Comparison of ENCODE assay signal across 10 mouse cellular contexts in the genomic region with DNA sequence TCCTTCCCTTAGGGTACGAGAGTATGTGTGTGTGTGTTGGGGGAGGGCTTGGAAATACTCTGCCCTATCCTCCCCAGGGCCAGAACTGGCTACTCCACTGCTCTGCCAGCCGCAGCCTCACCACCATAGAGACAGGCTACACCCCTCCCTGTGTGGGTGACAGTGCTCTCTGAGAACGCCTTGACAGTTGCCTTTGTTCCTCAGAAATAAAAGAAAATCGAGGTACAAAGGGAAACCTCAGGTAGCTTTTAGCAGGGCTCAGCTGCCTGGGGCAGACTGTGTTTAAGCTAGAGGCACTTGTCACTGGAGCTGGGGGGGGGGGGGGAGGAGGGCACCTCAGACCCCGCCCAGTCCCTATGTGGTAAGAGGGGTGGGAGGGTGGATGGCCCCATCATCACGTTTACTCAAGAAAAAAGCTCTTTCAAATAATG. TPM values are rescaled to one million over a fixed set of nuclear protein-coding genes. Genes with fewer than 3 reads are reported as not detected.
A peak's percentile ranks its signal among the peaks of the same experiment; 100 is the strongest.
DNase-seq lines count a peak whose midpoint lies in the region; ATAC-seq lines count a peak whose summit lies in the region.
"Had no signal": no experiment of that assay in that cellular context is flagged by ENCODE, and none has a peak within 500 bp of the region (broad histone marks: within the 10 kb centered on the region; RNA-seq: fewer than 3 reads in every experiment).

No protein-coding gene starts in this region.

- peak; percentile 89 for DNase-seq in CD4-positive helper T cell, adult 2 months (ENCODE audit: low read depth, low spot score)
- DNase-seq in right cerebral cortex, postnatal 14 days, result no peak
- no peak for DNase-seq in layer of hippocampus, adult 8-10 months (ENCODE audit: low spot score in 2 of 2)
- DNase-seq in frontal cortex, postnatal 10 days (ENCODE audit: low spot score in 2 of 2), result no peak
- DNase-seq: adrenal gland, postnatal 10 days had no signal

- peak; percentile 69 for ATAC-seq in CD4-positive, CD25-positive, alpha-beta regulatory T cell, adult 4 months
- peak; percentile 69 for ATAC-seq in forebrain, embryonic 15.5 days (replicated peaks)
- ATAC-seq in midbrain, embryonic 15.5 days (replicated peaks), result peak; percentile 74

- H3K27me3 ChIP-seq in forebrain, embryonic 15.5 days, result no peaks in the 10 kb centered on the region
- no peaks in the 10 kb centered on the region; the same call in 1 of the 2 replicates for H3K27me3 ChIP-seq in midbrain, embryonic 15.5 days (replicated peaks)

- H3K36me3 ChIP-seq in forebrain, embryonic 15.5 days, result no peaks in the 10 kb centered on the region
- no peaks in the 10 kb centered on the region for H3K36me3 ChIP-seq in midbrain, embryonic 15.5 days (replicated peaks)
- H3K36me3 ChIP-seq: heart, embryonic 13.5 days had no signal

- peak overlapping the region; percentile 48 for H3K4me2 ChIP-seq in forebrain, embryonic 15.5 days (replicated peaks)
- no peak overlapping the region for H3K4me2 ChIP-seq in midbrain, embryonic 15.5 days

- H3K9me3 ChIP-seq in forebrain, embryonic 15.5 days, result no peaks in the 10 kb centered on the region
- H3K9me3 ChIP-seq in midbrain, embryonic 15.5 days, result no peaks in the 10 kb centered on the region
- H3K9me3 ChIP-seq: heart, embryonic 13.5 days had no signal

- H3K9ac ChIP-seq in forebrain, embryonic 15.5 days (replicated peaks), result peak overlapping the region; percentile 28; the same call in 1 of the 2 replicates
- no peak overlapping the region for H3K9ac ChIP-seq in midbrain, embryonic 15.5 days

- peaks cover 82% of the 10 kb centered on the region for H3K4me1 ChIP-seq in forebrain, embryonic 15.5 days
- H3K4me1 ChIP-seq in midbrain, embryonic 15.5 days, result peaks cover 66% of the 10 kb centered on the region

- H3K4me3 ChIP-seq in forebrain, embryonic 15.5 days, result no peak overlapping the region
- no peak overlapping the region for H3K4me3 ChIP-seq in midbrain, embryonic 15.5 days

- H3K27ac ChIP-seq in forebrain, embryonic 15.5 days (replicated peaks), result peak overlapping the region; percentile 99
- H3K27ac ChIP-seq in midbrain, embryonic 15.5 days, result peak overlapping the region; percentile 90
- H3K27ac ChIP-seq: heart, embryonic 13.5 days had no signal

- under 1% methylated on average over 6 of the region's 6 CpGs for WGBS in forebrain, embryonic 15.5 days
- WGBS in midbrain, embryonic 15.5 days, result 3% methylated on average over 6 of the region's 6 CpGs

RNA-seq across cellular contexts. Expression of a gene that starts 6.3 kb away (rescaled TPM):
- polyA plus RNA-seq in CD4-positive, CD25-positive, alpha-beta regulatory T cell, adult 4 months (2017; shearing (Covaris generic)), result not detected
- 0.93 and 1.1 TPM in 2 replicates for polyA plus RNA-seq in forebrain, embryonic 15.5 days (2015; fragmentation: Nextera tagmentation; extraction: Ambion mirVana)
- polyA plus RNA-seq in midbrain, embryonic 15.5 days (2015; fragmentation: Nextera tagmentation; extraction: Ambion mirVana), result 0.36 and 0.79 TPM in 2 replicates
- total RNA-seq in layer of hippocampus, adult 8-10 months (2022), result 1 to 10 TPM in 3 of 4 experiments, under 1 TPM in 1; 0.87 to 2.0 (median 1.3) TPM
- total RNA-seq: megakaryocyte, adult 5-6 weeks had no signal

RNA-seq across cellular contexts. Expression of a gene that starts 48.7 kb away (rescaled TPM):
- polyA plus RNA-seq in CD4-positive, CD25-positive, alpha-beta regulatory T cell, adult 4 months (2017; shearing (Covaris generic)), result 1 to 10 TPM; 3.8 to 7.2 TPM
- 8.7 and 10.8 TPM in 2 replicates for polyA plus RNA-seq in forebrain, embryonic 15.5 days (2015; fragmentation: Nextera tagmentation; extraction: Ambion mirVana)
- polyA plus RNA-seq in midbrain, embryonic 15.5 days (2015; fragmentation: Nextera tagmentation; extraction: Ambion mirVana), result 15.0 and 15.7 TPM in 2 replicates
- total RNA-seq in layer of hippocampus, adult 8-10 months (2022), result 10 to 100 TPM; 17.0 to 22.6 (median 18.2) TPM
- total RNA-seq: megakaryocyte, adult 5-6 weeks had no signal
